Mouse (Mus musculus) liver, adult (tissue): Measurements from ENCODE around the gene Trpc7.

Source experiments
- GATA4 ChIP-seq: IDR thresholded peaks from 2 replicates; pipeline ENCODE4 v1.6.1; 2014; ENCODE audit warnings: mild to moderate bottlenecking, low read length; ENCODE audit not compliant: insufficient replicate concordance

Gene Trpc7

DNA sequence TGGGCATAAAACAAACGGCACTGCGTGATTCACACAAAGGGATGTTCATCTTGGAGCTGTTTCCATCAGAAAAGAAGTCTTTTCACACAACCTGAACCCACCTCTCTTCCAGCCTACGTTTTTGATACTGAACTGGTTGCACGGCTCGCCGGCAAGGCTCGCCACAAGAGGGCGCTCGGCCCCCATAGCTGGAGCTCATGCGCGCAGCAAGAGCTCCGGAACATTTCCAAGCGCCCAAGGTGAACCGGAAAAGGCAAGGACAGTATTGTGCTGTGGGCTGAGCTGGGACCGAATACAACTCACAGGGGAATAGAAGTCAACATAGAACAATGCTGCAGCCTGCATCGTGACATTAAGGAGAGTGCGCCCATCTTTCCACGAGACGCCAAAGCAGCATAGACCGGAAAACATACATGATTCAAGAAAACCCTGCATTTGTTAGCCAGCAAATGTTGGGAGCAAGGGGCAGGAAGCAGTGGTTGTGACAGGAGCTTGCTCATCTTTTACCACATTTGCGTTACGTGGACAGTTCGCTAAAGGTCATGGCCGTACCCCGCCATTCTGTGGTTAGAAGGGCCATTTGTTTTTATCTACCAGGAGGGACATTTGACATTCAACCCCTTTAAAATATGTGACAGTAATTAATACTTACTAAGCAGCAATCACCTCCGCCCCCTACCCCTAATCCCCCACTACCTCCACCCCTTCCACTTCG, 88.9 kb downstream of the Trpc7 start:
- no peak for TF ChIP-seq GATA4

DNA sequence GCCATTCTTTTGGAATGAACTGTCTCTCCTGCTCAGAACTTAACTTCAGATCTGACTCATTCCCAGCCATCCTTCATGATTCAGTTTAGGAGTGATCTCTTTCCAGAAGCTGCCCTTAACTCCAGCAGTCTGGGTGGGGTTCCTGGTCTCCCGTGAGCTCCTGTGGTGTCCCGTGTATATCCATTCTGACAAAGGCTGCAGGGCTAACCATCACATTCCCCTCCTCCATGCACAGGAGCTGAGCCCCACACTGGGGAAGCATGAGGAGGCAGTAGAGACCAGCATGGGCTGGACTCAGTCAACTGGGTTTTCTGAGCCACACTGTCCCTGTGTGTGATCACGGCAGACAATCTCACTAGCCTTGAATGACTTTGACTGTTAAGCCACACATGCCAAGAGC, 90.7 kb downstream of the Trpc7 start:
- TF ChIP-seq GATA4 = no peak

DNA sequence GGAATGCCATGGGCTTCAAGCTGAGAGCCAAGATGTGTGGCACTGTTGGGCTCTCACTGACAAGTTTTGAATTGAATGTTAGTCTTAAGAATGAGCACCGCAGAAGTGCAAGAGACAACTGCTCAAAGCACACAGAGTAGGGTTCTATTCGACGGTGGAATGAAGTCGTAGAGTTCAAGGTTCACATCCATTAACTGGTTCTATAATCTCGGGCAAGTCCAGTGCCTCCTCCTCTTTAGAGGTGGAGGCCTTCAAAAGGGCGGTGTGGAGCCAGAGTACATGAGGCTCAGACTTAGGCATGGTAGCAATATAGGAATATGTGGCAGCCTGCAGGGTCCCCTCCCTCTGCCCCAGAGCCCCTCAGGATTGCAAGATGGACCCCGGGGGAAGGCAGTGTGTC, 98.3 kb downstream of the Trpc7 start:
- no peak for TF ChIP-seq GATA4

DNA sequence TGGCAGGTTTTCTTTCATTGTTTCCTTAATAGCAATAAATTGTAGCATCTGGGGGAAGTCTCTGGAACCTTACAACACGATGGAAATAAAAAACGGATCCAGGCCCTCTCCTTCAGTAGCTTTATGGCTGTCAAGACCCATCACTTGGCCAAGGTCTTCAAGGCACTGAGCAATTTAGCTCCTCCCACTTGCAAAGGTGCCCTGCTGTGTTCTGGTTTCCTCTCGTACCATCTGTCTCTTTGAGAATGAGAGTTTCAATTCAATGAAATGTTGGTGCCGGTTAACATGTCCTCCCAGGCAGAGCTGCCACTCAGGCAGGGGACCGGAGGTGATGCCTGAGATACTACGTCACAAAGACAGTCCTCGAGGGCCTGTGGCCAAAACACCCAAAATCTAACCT, 100.3 kb downstream of the Trpc7 start:
- TF ChIP-seq GATA4 = no peak

DNA sequence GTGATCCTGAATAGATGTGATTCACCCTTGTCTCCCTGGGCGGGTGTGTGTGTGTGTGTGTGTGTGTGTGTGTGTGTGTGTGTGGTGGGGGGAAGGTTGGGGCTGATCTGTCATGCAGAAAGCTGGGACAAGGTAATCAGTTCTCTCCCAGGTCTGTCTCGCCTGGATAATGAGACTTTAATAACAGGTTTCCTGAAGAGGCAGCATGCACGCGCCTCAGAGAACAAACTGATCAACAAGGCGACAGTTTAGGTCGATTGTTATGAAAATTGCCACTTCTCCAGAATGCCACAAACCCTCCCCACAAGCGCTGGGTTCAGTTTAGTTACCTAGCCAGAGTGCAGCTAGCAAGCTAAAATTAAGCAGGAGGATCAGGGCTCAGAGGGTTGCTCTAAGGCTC, 101.4 kb downstream of the Trpc7 start:
- no peak for TF ChIP-seq GATA4

DNA sequence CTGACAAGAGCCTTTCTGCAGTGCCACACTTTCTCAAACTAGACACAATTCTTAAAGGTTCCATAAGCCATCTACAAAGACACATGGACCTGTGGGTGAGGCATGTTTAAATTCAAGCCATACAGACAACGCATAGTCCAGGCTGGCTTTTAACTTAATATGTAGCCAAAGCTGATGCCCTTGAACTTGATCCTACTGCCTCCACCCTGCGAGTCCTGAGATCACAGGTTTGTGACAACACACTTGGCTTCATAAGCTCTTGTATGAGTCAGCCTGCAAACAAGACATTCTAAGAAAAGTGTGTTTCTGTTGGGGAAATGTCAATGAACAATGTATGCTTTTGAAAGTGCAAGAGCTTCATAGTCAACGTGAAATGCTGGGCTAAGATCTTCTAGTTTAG, 102.9 kb downstream of the Trpc7 start:
- no peak for TF ChIP-seq GATA4

DNA sequence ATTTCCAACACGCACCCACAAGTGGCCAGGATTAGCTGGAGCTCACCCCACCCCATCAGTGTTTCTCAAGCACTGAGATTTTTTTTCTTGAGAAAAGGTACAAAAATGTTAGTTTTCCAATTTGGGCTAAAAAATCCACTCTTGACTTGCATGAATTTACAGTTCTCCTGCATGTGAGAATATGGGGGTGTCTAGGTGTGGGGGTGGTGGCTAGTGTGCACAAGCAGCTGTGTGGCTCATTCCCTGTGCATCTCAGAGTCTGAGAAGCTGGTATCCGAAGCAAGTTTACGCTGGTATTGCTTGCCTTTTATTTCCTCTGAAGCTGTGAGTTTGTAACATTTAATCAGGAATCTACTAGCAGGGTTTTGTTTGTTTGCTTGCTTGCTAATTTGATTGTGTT, 105.1 kb downstream of the Trpc7 start:
- TF ChIP-seq GATA4 = no peak

DNA sequence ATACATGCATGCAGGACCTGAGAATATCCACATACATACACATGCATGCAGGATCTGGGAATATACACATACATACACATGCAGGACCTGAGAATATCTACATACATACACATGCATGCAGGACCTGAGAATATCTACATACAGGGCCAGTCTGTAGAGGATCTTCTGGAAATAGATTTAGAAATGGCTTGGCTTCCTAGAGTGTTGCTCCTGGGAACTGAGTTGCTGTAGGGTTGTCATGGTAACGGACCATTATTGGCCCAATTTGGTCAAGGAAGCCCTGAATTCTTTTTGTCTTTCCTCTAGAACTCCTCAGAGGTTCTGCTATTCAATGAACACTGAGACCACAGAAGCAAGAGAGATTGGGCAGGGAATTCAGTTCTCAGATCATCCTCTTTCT, 113.2 kb downstream of the Trpc7 start:
- TF ChIP-seq GATA4 = no peak

DNA sequence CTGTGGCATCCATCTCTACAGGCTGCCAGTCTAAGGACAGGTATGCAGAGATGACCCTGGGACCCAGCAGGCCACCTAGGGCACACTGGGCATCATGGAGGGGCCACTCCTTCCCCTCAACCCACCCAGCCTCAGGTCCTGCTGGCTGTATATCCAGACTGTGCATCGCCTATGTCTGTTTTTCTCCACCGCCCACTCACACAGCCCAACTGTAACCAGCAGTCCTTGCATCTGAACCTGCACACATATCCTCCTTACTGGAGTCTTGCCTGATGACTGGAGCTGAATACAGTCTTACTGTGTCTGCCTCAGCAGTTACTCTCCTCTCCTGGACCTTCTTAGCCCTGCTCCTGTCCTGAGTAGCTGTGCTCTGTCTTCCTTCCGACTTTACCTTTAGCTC, 114.1 kb downstream of the Trpc7 start:
- TF ChIP-seq GATA4 = no peak

DNA sequence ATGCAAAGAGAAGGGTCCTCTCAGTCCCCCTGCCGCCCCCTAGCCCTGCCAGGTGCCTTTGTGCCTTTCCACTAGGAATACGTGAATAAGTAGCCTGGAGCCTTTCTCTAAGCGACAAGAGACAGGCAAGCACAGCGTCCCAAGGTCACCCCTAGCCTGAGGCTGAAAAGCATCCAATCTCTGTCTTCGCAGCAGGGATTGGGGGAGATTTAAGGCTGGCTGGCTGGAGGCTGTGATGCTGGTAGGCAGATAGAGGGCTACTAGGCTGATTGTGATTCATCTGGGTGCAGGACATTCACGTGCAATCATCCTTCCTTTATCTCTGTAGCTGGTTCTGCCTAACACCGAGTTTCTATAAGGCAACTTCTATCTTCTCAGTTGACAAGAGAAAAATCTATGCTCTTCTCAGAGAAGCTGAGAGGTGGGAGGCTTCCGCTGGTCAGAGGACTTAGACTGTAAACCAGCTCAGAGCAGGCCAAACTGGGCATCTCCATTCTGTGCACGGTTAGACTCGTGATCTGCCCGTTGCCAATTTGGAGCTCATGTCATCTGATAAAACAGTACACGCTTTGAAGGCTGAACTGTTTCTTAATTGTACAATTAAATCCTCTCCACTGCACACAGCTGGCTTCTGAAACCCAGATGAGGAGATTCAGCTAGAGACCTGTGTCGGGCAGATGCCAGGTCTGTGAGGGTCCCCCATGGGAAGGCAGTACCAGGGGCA, 114.9 kb downstream of the Trpc7 start:
- TF ChIP-seq GATA4 = no peak

DNA sequence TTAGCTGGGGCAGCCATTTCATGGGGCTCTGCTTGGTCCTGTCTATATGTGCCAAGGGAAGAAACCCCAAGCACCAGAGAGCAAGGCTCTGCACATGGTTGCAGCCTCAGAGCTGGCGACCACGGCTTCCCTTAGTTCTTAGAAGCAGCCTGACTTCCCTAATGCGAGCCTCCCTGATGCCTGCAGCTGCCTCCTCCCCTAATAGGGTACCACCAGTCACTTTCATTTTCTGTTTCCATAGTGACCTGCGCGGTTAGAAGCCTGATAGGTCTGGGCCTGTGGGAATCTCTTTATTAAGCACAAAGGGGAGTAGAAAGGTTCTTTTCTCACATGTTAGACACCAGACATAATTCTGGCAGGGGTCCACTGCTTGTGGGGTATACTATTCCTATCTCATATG, 121.5 kb downstream of the Trpc7 start:
- no peak for TF ChIP-seq GATA4

DNA sequence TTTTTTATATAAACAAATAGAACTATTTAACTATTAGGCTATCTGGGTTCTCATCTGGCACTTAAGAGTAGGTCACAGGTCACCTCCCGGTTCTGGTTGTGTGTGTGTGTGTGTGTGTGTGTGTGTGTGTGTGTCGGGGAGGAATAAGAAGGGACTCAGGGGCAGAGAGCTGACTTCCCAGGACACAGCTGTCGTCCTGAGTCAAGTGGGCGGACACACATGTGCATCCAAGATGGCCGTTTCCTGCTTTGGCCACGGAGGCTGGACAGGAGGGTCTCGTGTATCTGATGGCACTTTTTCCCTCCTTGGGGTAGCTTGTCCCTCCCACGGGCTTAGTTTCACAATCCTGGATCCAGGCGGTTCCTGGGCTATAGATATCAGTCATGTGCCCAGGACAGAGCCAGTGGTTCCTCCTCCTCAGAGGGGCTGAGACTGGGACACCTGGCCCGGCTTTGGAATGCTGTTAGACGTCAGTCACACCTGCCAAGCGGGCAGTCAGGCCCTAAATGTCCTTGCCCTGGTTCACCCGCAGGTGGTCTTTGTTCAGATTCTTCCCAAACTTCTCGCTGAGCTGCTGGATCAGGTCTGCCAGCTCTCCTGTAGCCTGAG, 122.4 kb downstream of the Trpc7 start:
- no peak for TF ChIP-seq GATA4

DNA sequence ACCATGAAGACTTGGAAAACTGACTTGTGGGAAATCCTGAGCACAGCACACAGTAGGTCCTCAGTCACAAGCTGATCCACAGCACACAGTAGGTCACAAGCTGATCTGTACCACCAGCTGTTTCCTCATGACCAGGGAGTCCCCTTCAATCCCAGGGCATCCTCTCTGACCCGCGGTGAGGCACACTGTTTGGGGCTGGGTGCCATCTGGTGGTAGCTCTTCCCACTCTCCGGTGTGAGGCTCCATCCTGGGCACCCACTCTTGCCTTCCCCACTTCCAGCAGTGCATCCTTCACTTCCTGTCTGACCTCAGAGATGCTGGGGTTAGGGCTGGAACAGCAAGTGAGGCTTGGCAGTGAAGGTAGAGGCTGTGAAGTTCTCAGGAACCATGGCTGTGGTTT, 123.2 kb downstream of the Trpc7 start:
- TF ChIP-seq GATA4 = no peak

DNA sequence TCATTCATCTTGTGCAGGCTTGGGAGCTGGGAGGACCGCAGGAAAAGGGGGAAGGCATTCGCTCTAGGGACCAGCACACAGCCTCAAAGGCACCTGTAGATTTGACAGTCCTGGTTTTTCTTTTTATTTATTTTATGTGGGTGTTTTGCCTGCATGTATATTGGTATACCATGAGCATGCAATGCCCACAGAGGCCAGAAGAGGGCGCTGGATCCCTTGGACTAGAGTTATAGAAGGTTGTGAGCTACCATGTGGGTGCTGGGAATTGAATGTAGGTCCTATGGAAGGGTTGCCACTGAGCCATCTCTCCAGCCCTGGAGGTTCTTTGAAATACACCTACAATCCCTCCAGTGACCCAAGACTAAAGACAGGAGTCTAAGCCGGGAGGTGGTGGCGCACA, 125.0 kb downstream of the Trpc7 start:
- TF ChIP-seq GATA4 = no peak

DNA sequence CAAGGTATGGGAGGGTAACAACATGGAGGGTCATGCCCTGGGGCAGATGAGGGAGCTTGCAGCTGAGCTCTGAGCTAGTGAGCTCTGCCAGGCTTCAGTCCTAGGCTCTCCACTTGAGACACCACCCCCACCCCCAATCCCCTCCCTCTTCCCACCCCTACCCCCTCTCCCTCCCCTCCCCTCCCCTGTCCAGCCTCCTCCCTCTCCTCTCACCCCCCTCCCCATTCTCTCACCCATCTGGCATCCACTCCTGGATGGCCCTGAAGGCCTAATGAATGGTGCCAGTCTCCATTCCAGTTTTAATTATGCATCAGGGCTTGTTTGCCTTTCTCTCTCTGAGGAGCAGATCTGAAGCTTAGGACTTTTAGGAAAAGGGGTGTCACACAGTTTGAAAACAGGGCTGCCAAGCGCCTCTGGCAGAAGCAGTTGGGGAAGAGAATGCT, 125.6 kb downstream of the Trpc7 start:
- no peak for TF ChIP-seq GATA4

DNA sequence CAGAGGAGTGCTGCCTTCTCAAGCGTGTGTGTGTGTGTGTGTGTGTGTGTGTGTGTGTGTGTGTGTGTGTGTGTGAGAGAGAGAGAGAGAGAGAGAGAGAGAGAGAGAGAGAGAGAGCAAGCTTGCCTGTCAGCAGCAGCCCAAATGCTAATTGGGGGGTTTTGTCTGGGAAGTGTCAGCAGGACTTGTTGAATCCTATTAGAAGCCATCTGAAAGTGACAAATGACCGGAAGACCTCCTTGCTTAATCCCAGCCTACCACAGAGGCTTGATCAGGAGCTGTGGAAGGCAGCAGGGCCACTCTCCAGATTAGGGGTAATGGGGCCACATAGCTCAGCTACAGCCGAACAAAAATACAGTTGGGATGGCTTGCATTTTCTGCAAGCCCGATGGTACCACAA, 126.4 kb downstream of the Trpc7 start:
- no peak for TF ChIP-seq GATA4
